Mouse (Mus musculus) liver, embryonic 11.5 days (tissue): Measurements from ENCODE around the gene Ptch1. TPM values are rescaled to one million over a fixed set of nuclear protein-coding genes. Genes with fewer than 3 reads are reported as not detected.

Source experiments
- polyA plus RNA-seq: library from polyadenylated mRNA; unstranded; fragments of >200 nt; fragmentation: Nextera tagmentation; extraction: Ambion mirVana; gene quantifications from 2 replicates; pipeline ENCODE4 v1.2.1, GENCODE M21; 2014

Gene Ptch1
- polyA plus RNA-seq, 1 experiment from 2014 or later, result 15.0 TPM

Other genes starting within 250 kb of the Ptch1 start
- gene Fancc, start 76.3 kb downstream of the Ptch1 start, polyA plus RNA-seq, result 16.0 and 18.9 TPM in 2 replicates
- gene Ercc6l2, start 241.6 kb upstream of the Ptch1 start, polyA plus RNA-seq, result 18.0 and 21.4 TPM in 2 replicates